Mouse (Mus musculus) hindbrain, embryonic 11.5 days (tissue): ENCODE data around the gene Tepsin. TPM values are rescaled to one million over a fixed set of nuclear protein-coding genes. Genes with fewer than 3 reads are reported as not detected.

ENCODE experiments used
- ATAC-seq: fragments of 200-750 bp; cut with Nextera tagmentation; 2 replicates; pipeline ENCODE4 v1.8.0; 2017; ENCODE audit warnings: mild to moderate bottlenecking, moderate TSS enrichment, moderate library complexity; ENCODE audit not compliant: low FRiP score
- DNase-seq: peaks from one replicate; pipeline ENCODE4 v3.0.0-alpha.2; 2015; ENCODE audit warnings: low spot score
- H3K27ac ChIP-seq: fragments of 300-500 bp; sonication (generic); 2 replicates; pipeline ENCODE4 v1.5.1; 2014; ENCODE audit warnings: mild to moderate bottlenecking, low read depth, low read length
- H3K27me3 ChIP-seq: fragments of 300-500 bp; sonication (generic); 2 replicates; pipeline ENCODE4 v1.6.1; 2014; ENCODE audit warnings: mild to moderate bottlenecking, low read length, moderate library complexity, mixed read lengths; ENCODE audit not compliant: control insufficient read depth, insufficient read depth
- H3K36me3 ChIP-seq: fragments of 300-500 bp; sonication (generic); 2 replicates; pipeline ENCODE4 v1.6.1; 2014; ENCODE audit warnings: mild to moderate bottlenecking, low read length, moderate library complexity, mixed read lengths; ENCODE audit not compliant: control insufficient read depth, insufficient read depth
- H3K4me1 ChIP-seq: fragments of 300-500 bp; sonication (generic); replicated peaks from 2 replicates; pipeline ENCODE4 v1.6.1; 2014; ENCODE audit warnings: low read length, mixed read lengths; ENCODE audit not compliant: control insufficient read depth, insufficient read depth
- H3K4me2 ChIP-seq: fragments of 300-500 bp; sonication (generic); replicated peaks from 2 replicates; pipeline ENCODE4 v1.6.1; 2014; ENCODE audit warnings: mild to moderate bottlenecking, low read depth, low read length
- H3K4me3 ChIP-seq: fragments of 300-500 bp; sonication (generic); 2 replicates; pipeline ENCODE4 v1.5.1; 2014; ENCODE audit warnings: low read depth, low read length
- H3K9ac ChIP-seq: fragments of 300-500 bp; sonication (generic); 2 replicates; pipeline ENCODE4 v1.6.1; 2014; ENCODE audit warnings: low read depth, low read length
- H3K9me3 ChIP-seq: fragments of 300-500 bp; sonication (generic); 2 replicates; pipeline ENCODE4 v1.6.1; 2016; ENCODE audit warnings: low read length; ENCODE audit not compliant: control insufficient read depth
- WGBS: fragments of 180-500 bp; shearing (Covaris S2); extraction: QIAGEN DNeasy Blood & Tissue Kit; methylation state at CpG from one replicate; pipeline ENCODE4 v1.1.7; 2014; 5-methylcytosine and 5-hydroxymethylcytosine counted together
- polyA plus RNA-seq: library from polyadenylated mRNA; unstranded; fragments of >200 nt; fragmentation: Nextera tagmentation; extraction: Ambion mirVana; gene quantifications from 2 replicates; pipeline ENCODE4 v1.2.1, GENCODE M21; 2014

Tepsin gene
- 16.9 and 17.6 TPM in 2 replicates for polyA plus RNA-seq

GRCm38 (mm10) chr11:120098588-120099511, at the start of gene Tepsin, which contains the start of gene Ndufaf8:
Gene Tepsin, minus strand, starts transcription at chr11:120098731.
Gene Ndufaf8, plus strand, starts transcription at chr11:120098928.
- H3K4me1 ChIP-seq, result peaks cover 2% of the 10 kb centered on the region
- DNase-seq (peak; percentile 98), ATAC-seq (peak; percentile 97)
- H3K9ac ChIP-seq, result peak within 1 kb of the TSS; percentile 88
- no peaks in the 10 kb centered on the region for H3K27me3 ChIP-seq
- no peaks in the 10 kb centered on the region for H3K36me3 ChIP-seq
- peak within 1 kb of the TSS; percentile 88 for H3K4me3 ChIP-seq
- H3K4me2 ChIP-seq, result peak within 1 kb of the TSS; percentile 91
- under 1% methylated on average over 77 of the region's 77 CpGs for WGBS
- H3K27ac ChIP-seq, result peak within 1 kb of the TSS; percentile 89
- no peaks in the 10 kb centered on the region for H3K9me3 ChIP-seq

DNA sequence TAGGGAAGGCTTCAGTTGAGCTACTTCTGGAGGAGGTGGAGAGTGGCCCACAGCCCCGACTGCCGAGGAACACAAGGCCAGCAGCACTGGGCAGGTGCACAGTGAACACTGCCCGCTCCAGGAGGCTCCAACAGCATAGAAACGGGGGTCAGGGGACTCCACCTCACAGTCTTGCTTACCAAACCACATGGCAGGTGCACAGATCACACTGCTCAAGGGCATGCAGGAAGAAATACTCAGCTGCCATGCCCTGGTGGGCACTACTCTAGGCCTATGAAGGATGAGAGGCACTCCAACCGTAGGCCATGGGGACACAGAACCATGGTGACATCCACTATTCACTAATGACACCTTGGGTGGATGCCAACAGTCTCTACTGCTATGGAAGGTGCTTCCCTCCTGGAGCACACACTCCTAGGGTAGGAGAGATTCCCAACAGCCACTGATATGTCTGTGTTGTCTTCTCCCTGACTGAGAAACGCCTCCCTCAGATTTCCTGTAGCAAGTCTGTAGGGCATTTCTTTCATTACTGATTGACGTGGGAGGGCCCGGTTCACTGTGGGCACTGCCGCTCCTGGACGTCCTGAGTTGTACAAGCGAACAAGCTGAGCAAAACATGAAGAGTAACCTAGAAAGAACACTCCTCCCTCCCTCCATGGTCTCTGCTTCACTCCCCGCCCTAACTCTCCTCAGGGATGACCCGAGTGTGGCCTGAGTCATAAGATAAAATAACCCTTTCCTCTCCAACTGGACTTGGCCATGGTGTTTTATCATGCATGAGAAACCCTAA, 45.4 kb upstream of the Tepsin start:
- Histone ChIP-seq H3K9ac (no peak overlapping the region), H3K27ac (no peak overlapping the region), H3K4me3 (no peak overlapping the region), H3K36me3 (no peaks in the 10 kb centered on the region), H3K4me1 (peaks cover 3% of the 10 kb centered on the region; the same call in 1 of the 2 replicates), H3K4me2 (no peak overlapping the region), H3K27me3 (no peaks in the 10 kb centered on the region), H3K9me3 (no peaks in the 10 kb centered on the region)
- 72% methylated on average over 13 of the region's 13 CpGs for WGBS
- no peak for DNase-seq
- no peak for ATAC-seq

DNA sequence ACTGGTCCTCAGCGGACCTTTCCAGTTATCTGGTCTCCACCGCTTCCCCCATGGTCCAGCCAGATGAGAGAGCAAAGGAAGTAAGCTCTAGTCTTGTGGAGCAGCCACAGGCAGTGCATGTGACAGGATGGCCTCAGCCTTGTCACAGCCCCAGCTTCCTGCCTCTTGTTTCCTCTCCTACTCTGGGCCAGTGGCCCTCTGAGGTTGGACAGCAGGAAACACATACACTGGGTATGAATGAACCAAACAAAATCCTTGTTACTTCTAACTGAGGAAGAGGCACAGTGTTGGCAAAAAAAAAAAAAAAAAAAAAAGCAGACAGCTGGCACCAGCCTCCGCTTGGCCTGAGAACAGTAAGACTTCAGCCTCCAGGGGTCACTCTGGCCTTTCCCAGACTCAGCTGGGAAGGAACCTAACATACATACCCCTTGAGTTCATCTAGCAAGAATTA, 44.1 kb upstream of the Tepsin start:
- no peak for ATAC-seq
- no peak overlapping the region for H3K27ac ChIP-seq
- H3K4me1 ChIP-seq, result peaks cover 3% of the 10 kb centered on the region; the same call in 1 of the 2 replicates
- H3K27me3 ChIP-seq, result no peaks in the 10 kb centered on the region
- DNase-seq, result no peak
- no peak overlapping the region for H3K4me2 ChIP-seq
- H3K4me3 ChIP-seq, result no peak overlapping the region
- no peaks in the 10 kb centered on the region for H3K36me3 ChIP-seq
- WGBS, result 91% methylated on average over 3 of the region's 3 CpGs
- no peak overlapping the region for H3K9ac ChIP-seq
- H3K9me3 ChIP-seq, result no peaks in the 10 kb centered on the region

DNA sequence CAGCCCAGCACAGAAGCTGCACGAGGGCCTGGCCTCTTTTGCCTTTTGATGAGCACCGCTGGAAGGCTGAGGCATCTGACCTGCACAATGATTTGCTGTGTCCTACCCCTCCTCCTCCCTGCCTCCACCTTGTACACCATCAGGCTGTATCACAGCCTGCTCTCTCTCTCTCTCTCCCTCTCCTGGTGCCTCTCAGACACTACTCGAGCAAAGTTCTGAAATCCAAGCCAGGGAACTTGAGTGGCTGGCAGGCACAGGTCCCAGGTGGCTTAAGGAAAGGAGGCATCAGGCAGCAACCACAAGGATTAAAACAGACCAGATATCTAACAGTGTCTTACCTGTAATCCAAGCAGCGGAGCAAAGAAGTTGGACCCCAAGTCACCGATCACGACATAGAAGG, 41.7 kb upstream of the Tepsin start:
- Histone ChIP-seq H3K36me3 (no peaks in the 10 kb centered on the region), H3K9ac (no peak overlapping the region; the same call in 1 of the 2 replicates), H3K9me3 (no peaks in the 10 kb centered on the region), H3K4me2 (no peak overlapping the region), H3K27ac (no peak overlapping the region), H3K4me1 (peaks cover 3% of the 10 kb centered on the region; the same call in 1 of the 2 replicates), H3K27me3 (no peaks in the 10 kb centered on the region), H3K4me3 (no peak overlapping the region)
- ATAC-seq, result no peak
- 76% methylated on average over 6 of the region's 6 CpGs for WGBS
- no peak for DNase-seq

- Histone ChIP-seq H3K27me3 (no peaks in the 10 kb centered on the region), H3K4me1 (peaks cover 3% of the 10 kb centered on the region; the same call in 1 of the 2 replicates), H3K27ac (no peak overlapping the region), H3K9ac (no peak overlapping the region), H3K4me3 (no peak overlapping the region), H3K36me3 (peaks cover 3% of the 10 kb centered on the region; the same call in 1 of the 2 replicates), H3K4me2 (no peak overlapping the region), H3K9me3 (no peaks in the 10 kb centered on the region)
- 96% methylated on average over 10 of the region's 10 CpGs for WGBS
- ATAC-seq, result no peak
- no peak for DNase-seq
Observed at GRCm38 (mm10) chr11:120139309-120139731, 40.8 kb upstream of the Tepsin start.

DNA sequence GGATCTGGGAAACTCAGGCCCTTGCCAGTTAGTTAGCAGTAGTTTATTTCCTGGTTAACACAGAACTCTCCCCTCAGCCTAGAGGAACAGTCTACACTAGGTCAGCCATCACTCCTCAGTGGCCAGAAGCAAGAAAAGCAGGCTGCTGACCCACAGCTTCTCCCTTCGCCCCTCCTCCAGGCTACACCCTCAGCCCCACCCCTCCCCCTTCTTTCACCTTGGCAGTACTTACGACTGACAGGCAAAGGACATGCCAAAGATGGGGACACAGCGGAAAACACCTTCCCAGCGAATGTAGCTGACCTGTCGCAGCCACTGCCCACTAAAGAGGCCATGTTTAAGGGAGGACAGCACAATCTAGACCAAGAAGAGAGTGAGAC, 39.1 kb upstream of the Tepsin start:
- Histone ChIP-seq H3K27me3 (no peaks in the 10 kb centered on the region), H3K9ac (no peak overlapping the region), H3K4me1 (no peaks in the 10 kb centered on the region), H3K27ac (no peak overlapping the region), H3K4me3 (no peak overlapping the region), H3K4me2 (no peak overlapping the region), H3K36me3 (peaks cover 5% of the 10 kb centered on the region; the same call in 1 of the 2 replicates), H3K9me3 (no peaks in the 10 kb centered on the region)
- DNase-seq, result no peak
- ATAC-seq, result no peak
- 44% methylated on average over 5 of the region's 5 CpGs for WGBS

DNA sequence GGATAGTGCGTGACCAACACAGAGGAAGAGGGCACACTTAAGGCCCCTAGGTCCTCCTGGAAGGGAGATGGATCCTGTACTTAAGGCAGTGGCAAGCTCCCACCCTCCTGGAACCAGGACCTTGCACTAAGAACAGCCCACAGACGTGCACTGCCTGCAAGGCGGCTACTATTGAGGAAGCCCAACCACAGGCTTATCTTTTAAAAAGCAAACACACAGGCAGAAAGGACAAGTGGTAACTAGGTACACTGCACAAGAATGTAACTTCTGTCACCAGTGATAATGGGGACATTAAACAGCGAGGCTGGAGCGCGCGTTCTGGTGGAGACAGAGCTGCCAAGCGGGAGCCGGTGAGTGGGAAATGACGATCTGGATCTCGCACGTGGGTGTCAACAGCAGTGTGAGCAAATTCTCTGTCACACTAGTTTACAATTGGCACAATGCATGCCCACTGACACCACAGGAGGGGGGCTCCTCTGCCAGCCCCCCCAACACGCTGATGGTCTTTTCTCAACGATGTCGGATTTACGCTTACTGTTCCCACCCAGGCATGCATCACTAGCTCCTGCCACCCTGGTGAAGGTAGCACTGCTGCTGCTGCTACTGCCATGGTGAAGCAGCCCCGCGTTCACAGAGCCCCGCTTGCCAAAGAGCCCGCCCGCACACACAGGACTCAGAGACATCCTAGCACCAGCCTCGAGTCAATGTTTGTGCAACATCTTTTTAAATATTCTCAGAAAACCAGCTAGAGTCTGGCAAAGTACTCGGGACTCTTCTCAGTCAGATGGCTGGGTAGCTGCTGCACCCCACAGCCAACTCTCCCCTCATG, 38.5 kb upstream of the Tepsin start:
- no peak overlapping the region for H3K4me3 ChIP-seq
- DNase-seq, result no peak
- no peaks in the 10 kb centered on the region for H3K4me1 ChIP-seq
- ATAC-seq, result no peak
- 0 out of 2 replicates have a peak overlapping the region, but pooled peaks have one; percentile 9 for H3K27ac ChIP-seq
- WGBS, result 66% methylated on average over 23 of the region's 23 CpGs
- H3K36me3 ChIP-seq, result peaks cover 5% of the 10 kb centered on the region; the same call in 1 of the 2 replicates
- no peaks in the 10 kb centered on the region for H3K27me3 ChIP-seq
- H3K9me3 ChIP-seq, result no peaks in the 10 kb centered on the region
- H3K4me2 ChIP-seq, result no peak overlapping the region
- H3K9ac ChIP-seq, result no peak overlapping the region

GRCm38 (mm10) chr11:120136195-120136594, 37.7 kb upstream of the Tepsin start:
- Histone ChIP-seq H3K9me3 (no peaks in the 10 kb centered on the region), H3K4me1 (no peaks in the 10 kb centered on the region), H3K4me3 (no peak overlapping the region), H3K27me3 (no peaks in the 10 kb centered on the region), H3K9ac (no peak overlapping the region), H3K27ac (no peak overlapping the region), H3K4me2 (no peak overlapping the region), H3K36me3 (peaks cover 5% of the 10 kb centered on the region; the same call in 1 of the 2 replicates)
- no peak for DNase-seq
- 86% methylated on average over 8 of the region's 8 CpGs for WGBS
- no peak for ATAC-seq
